Mouse (Mus musculus) stomach, embryonic 14.5 days (tissue): ENCODE results near the gene Itih4. TPM values are rescaled to one million over a fixed set of nuclear protein-coding genes. Genes with fewer than 3 reads are reported as not detected.
A peak's percentile ranks its signal among the peaks of the same experiment; 100 is the strongest.

Experiments used
- ATAC-seq: fragments of 200-750 bp; cut with Nextera tagmentation; 2 replicates; pipeline ENCODE4 v1.8.0; 2017; ENCODE audit warnings: low read depth, moderate TSS enrichment; ENCODE audit not compliant: insufficient number of reproducible peaks, insufficient read depth, low FRiP score
- H3K27ac ChIP-seq: fragments of 300-500 bp; sonication (generic); 2 replicates; pipeline ENCODE4 v1.5.1; 2014; ENCODE audit warnings: mild to moderate bottlenecking, low read length, moderate library complexity, mixed read lengths
- H3K27me3 ChIP-seq: fragments of 300-500 bp; sonication (generic); 2 replicates; pipeline ENCODE4 v1.6.1; 2014; ENCODE audit warnings: low read length, control low read depth, mixed read lengths; ENCODE audit not compliant: control insufficient read depth, insufficient read depth
- H3K36me3 ChIP-seq: fragments of 300-500 bp; sonication (generic); 2 replicates; pipeline ENCODE4 v1.6.1; 2014; ENCODE audit warnings: mild to moderate bottlenecking, control low read depth, low read length, moderate library complexity, mixed read lengths; ENCODE audit not compliant: control insufficient read depth, insufficient read depth
- H3K4me1 ChIP-seq: fragments of 300-500 bp; sonication (generic); 2 replicates; pipeline ENCODE4 v1.6.1; 2014; ENCODE audit warnings: low read length, control low read depth, mixed read lengths; ENCODE audit not compliant: control insufficient read depth, insufficient read depth
- H3K4me2 ChIP-seq: fragments of 300-500 bp; sonication (generic); replicated peaks from 2 replicates; pipeline ENCODE4 v1.6.1; 2014; ENCODE audit warnings: low read depth, low read length, control low read depth
- H3K4me3 ChIP-seq: fragments of 300-500 bp; sonication (generic); 2 replicates; pipeline ENCODE4 v1.5.1; 2014; ENCODE audit warnings: low read depth, low read length, control low read depth
- H3K9ac ChIP-seq: fragments of 300-500 bp; sonication (generic); replicated peaks from 2 replicates; pipeline ENCODE4 v1.6.1; 2014; ENCODE audit warnings: low read depth, mild to moderate bottlenecking, control low read depth, low read length, moderate library complexity, mixed read lengths
- H3K9me3 ChIP-seq: fragments of 300-500 bp; sonication (generic); 2 replicates; pipeline ENCODE4 v1.6.1; 2016; ENCODE audit warnings: low read depth, low read length, control low read depth; ENCODE audit not compliant: control insufficient read depth
- WGBS: fragments of 180-500 bp; shearing (Covaris S2); extraction: QIAGEN DNeasy Blood & Tissue Kit; methylation state at CpG from one replicate; pipeline ENCODE4 v1.1.7; 2014; 5-methylcytosine and 5-hydroxymethylcytosine counted together
- polyA plus RNA-seq: library from polyadenylated mRNA; unstranded; fragments of >200 nt; fragmentation: Nextera tagmentation; extraction: Ambion mirVana; gene quantifications from 2 replicates; pipeline ENCODE4 v1.2.1, GENCODE M21; 2014

Itih4 gene
- polyA plus RNA-seq, 1 experiment from 2014 or later = 0.22 TPM

- no peak overlapping the region for H3K27ac ChIP-seq
- WGBS = 84% methylated on average over 4 of the region's 4 CpGs
- ATAC-seq = no peak
- H3K36me3 ChIP-seq = no peaks in the 10 kb centered on the region
- H3K9ac ChIP-seq = no peak overlapping the region
- H3K4me2 ChIP-seq = no peak overlapping the region
- H3K4me3 ChIP-seq = no peak overlapping the region
- no peaks in the 10 kb centered on the region for H3K27me3 ChIP-seq
- H3K9me3 ChIP-seq = no peaks in the 10 kb centered on the region
- no peaks in the 10 kb centered on the region for H3K4me1 ChIP-seq
These were observed 56.0 kb downstream of the Itih4 start for GRCm38 (mm10) chr14:30942254-30942653.

GRCm38 (mm10) chr14:30943038-30943437 is 56.8 kb downstream of the Itih4 start, which contains the start of gene Itih1:
Gene Itih1, minus strand, starts transcription at chr14:30943289.
- WGBS = 61% methylated on average over 7 of the region's 7 CpGs
- H3K4me3 ChIP-seq = no peak within 1 kb of the TSS
- H3K9me3 ChIP-seq = no peaks in the 10 kb centered on the region
- H3K4me2 ChIP-seq = no peak within 1 kb of the TSS
- no peak within 1 kb of the TSS for H3K9ac ChIP-seq
- ATAC-seq = no peak
- no peaks in the 10 kb centered on the region for H3K36me3 ChIP-seq
- H3K4me1 ChIP-seq = no peaks in the 10 kb centered on the region
- no peaks in the 10 kb centered on the region for H3K27me3 ChIP-seq
- H3K27ac ChIP-seq = no peak within 1 kb of the TSS

- Histone ChIP-seq H3K27ac (no peak overlapping the region), H3K4me2 (no peak overlapping the region), H3K9me3 (no peaks in the 10 kb centered on the region), H3K4me3 (no peak overlapping the region), H3K36me3 (no peaks in the 10 kb centered on the region), H3K27me3 (no peaks in the 10 kb centered on the region), H3K4me1 (no peaks in the 10 kb centered on the region), H3K9ac (no peak overlapping the region)
- 61% methylated on average over 11 of the region's 11 CpGs for WGBS
- ATAC-seq = peak; percentile 42; the same call in 1 of the 2 replicates
These were observed 57.8 kb downstream of the Itih4 start for GRCm38 (mm10) chr14:30943860-30944674.

GRCm38 (mm10) chr14:30944745-30945144 is 58.5 kb downstream of the Itih4 start:
- H3K4me1 ChIP-seq = no peaks in the 10 kb centered on the region
- no peak for ATAC-seq
- H3K4me3 ChIP-seq = no peak overlapping the region
- H3K4me2 ChIP-seq = no peak overlapping the region
- H3K27ac ChIP-seq = no peak overlapping the region
- no peaks in the 10 kb centered on the region for H3K36me3 ChIP-seq
- no peaks in the 10 kb centered on the region for H3K9me3 ChIP-seq
- no peak overlapping the region for H3K9ac ChIP-seq
- no peaks in the 10 kb centered on the region for H3K27me3 ChIP-seq
- WGBS = 88% methylated on average over 2 of the region's 2 CpGs

GRCm38 (mm10) chr14:30949986-30950385 is 63.7 kb downstream of the Itih4 start:
- no peak overlapping the region for H3K4me3 ChIP-seq
- no peaks in the 10 kb centered on the region for H3K36me3 ChIP-seq
- no peak overlapping the region for H3K4me2 ChIP-seq
- no peak for ATAC-seq
- H3K9me3 ChIP-seq = no peaks in the 10 kb centered on the region
- no peak overlapping the region for H3K27ac ChIP-seq
- peaks cover 3% of the 10 kb centered on the region; the same call in 1 of the 2 replicates for H3K4me1 ChIP-seq
- no peaks in the 10 kb centered on the region for H3K27me3 ChIP-seq
- 89% methylated on average over 10 of the region's 10 CpGs for WGBS
- no peak overlapping the region for H3K9ac ChIP-seq

DNA sequence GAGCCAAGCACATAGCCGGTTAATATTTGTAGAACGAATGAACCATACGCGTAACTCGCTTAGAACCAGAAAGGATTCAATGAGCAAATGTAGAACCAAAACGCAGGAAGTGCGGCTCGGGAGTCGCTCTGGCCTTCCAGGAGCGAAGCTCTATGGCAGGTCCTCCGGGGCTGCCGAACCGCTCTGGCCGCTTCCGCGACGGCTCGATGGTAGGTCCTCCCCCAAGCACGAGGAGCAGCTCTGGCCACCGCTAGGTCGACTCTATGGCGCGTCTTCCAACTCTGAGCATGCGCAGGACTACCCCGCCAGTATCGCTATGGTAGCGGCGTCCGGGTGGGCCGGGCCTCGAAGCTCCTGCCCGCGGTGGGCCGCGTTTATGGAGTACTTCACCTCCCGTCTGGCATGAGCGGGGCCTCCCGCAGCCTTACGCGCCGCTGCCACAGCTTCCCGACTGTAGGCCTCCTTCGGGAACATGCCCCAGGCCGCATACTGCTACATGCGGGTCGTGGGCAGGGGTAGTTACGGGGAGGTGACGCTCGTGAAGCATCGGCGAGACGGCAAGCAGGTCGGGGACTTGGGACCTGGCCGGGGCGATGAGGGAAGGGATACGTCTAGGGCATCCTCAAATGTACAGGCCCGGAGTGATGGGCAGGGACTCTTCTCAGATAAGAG is 65.0 kb downstream of the Itih4 start, which contains the start of gene Nek4:
Gene Nek4, plus strand, starts transcription at position 224 of the 672 bp plus-strand sequence.
- Histone ChIP-seq H3K4me1 (peaks cover 3% of the 10 kb centered on the region; the same call in 1 of the 2 replicates), H3K27me3 (no peaks in the 10 kb centered on the region), H3K9me3 (no peaks in the 10 kb centered on the region), H3K36me3 (peaks cover 2% of the 10 kb centered on the region; the same call in 1 of the 2 replicates), H3K4me2 (peak within 1 kb of the TSS; percentile 63), H3K27ac (peak within 1 kb of the TSS; percentile 4; the same call in 1 of the 2 replicates), H3K4me3 (peak within 1 kb of the TSS; percentile 84), H3K9ac (peak within 1 kb of the TSS; percentile 84)
- ATAC-seq = peak; percentile 99
- under 1% methylated on average over 57 of the region's 57 CpGs for WGBS

Other genes starting within 250 kb of the Itih4 start
- 17.6 and 21.0 TPM in 2 replicates for gene Rft1, start 232.1 kb upstream of the Itih4 start, polyA plus RNA-seq
- 13.9 and 15.0 TPM in 2 replicates for gene Sfmbt1, start 171.6 kb upstream of the Itih4 start, polyA plus RNA-seq
- gene Tmem110, start 60.9 kb upstream of the Itih4 start, polyA plus RNA-seq = 26.7 and 27.5 TPM in 2 replicates
- 3.7 and 4.7 TPM in 2 replicates for gene Mustn1, start 7.3 kb upstream of the Itih4 start, polyA plus RNA-seq
- 0.36 and 0.91 TPM in 2 replicates for gene Itih3, start 37.3 kb downstream of the Itih4 start, polyA plus RNA-seq
- not detected in 2 replicates for gene Itih1, start 56.8 kb downstream of the Itih4 start, polyA plus RNA-seq
- gene Nek4, start 64.9 kb downstream of the Itih4 start, polyA plus RNA-seq = 10.7 and 14.3 TPM in 2 replicates
- gene Glt8d1, start 114.9 kb downstream of the Itih4 start, polyA plus RNA-seq = 72.7 and 76.2 TPM in 2 replicates
- gene Spcs1, start 115.2 kb downstream of the Itih4 start, polyA plus RNA-seq = 411 and 417 TPM in 2 replicates
- gene Pbrm1, start 132.7 kb downstream of the Itih4 start, polyA plus RNA-seq = 119 TPM in 2 replicates
- gene Gnl3, start 132.7 kb downstream of the Itih4 start, polyA plus RNA-seq = 124 and 128 TPM in 2 replicates
- gene Smim4, start 242.5 kb downstream of the Itih4 start, polyA plus RNA-seq = 65.0 and 80.1 TPM in 2 replicates
- gene Nt5dc2, start 244.6 kb downstream of the Itih4 start, polyA plus RNA-seq = 324 and 357 TPM in 2 replicates